Mouse (Mus musculus) gastrocnemius, adult 2 months (tissue): Measurements from ENCODE around the gene Crabp1. TPM values are rescaled to one million over a fixed set of nuclear protein-coding genes. Genes with fewer than 3 reads are reported as not detected.

Source experiments
- DNase-seq: peaks from one replicate; pipeline ENCODE4 v3.0.0; 2022
- H3K27ac ChIP-seq: fragments of 200-600 bp; 2 replicates; pipeline ENCODE4 v1.8.1; 2022; ENCODE audit warnings: mild to moderate bottlenecking
- H3K4me3 ChIP-seq: fragments of 200-600 bp; 2 replicates; pipeline ENCODE4 v1.8.1; 2022; ENCODE audit warnings: mild to moderate bottlenecking, moderate library complexity
- CTCF ChIP-seq: fragments of 200-600 bp; IDR thresholded peaks from 2 replicates; pipeline ENCODE4 v1.8.1; 2022; ENCODE audit warnings: antibody characterized with exemption, mild to moderate bottlenecking, moderate library complexity
- intact Hi-C: fragments of 180-260 bp; cut with DNase I; formaldehyde crosslinking; loops from one replicate; pipeline ENCODE4 v1.15.1; 2025
- total RNA-seq, 2 experiments: library from RNA; stranded (reverse); gene quantifications; 2 replicates each; pipeline ENCODE4 v1.2.3; 2021

Gene Crabp1
- total RNA-seq, 2 experiments from 2014 or later, result 2.2 TPM; not detected in 1

- H3K27ac ChIP-seq, result no peak overlapping the region
- DNase-seq, result no peak
- intact Hi-C loops, result no loop called here
Observed at GRCm38 (mm10) chr9:54745740-54746370, 18.7 kb upstream of the Crabp1 start.

GRCm38 (mm10) chr9:54750215-54750981 lies 14.2 kb upstream of the Crabp1 start:
- Histone ChIP-seq H3K27ac (no peak overlapping the region), H3K4me3 (no peak overlapping the region)
- no peak for TF ChIP-seq CTCF
- intact Hi-C loops, result no loop called here
- DNase-seq, result no peak

More at GRCm38 (mm10) chr9:54745740-54746370, 18.7 kb upstream of the Crabp1 start:
- no peak overlapping the region for H3K4me3 ChIP-seq
- TF ChIP-seq CTCF, result no peak

DNA sequence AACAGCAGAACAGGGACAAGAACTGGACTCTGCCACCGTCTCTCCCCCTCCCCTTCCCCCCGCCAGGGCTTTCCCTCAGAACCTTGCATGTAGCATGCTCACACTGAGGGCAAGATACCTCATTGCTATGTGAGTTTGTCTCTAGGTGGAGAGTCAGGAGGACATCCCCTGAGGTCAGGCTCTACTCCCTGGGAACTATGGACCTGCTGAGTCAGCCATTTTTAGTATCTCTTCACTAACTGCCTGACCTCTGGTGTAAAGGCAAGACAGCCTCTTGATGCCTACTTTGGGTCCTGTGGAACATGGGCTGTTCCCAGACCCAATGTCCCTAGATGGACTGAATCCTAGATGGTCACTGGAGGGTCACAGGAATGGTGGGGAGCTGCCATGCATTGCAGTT lies 12.9 kb upstream of the Crabp1 start:
- intact Hi-C loops, result no loop called here
- TF ChIP-seq CTCF, result no peak
- no peak overlapping the region for H3K27ac ChIP-seq

GRCm38 (mm10) chr9:54752201-54752943 lies 12.2 kb upstream of the Crabp1 start:
- no peak for TF ChIP-seq CTCF
- DNase-seq, result no peak
- Histone ChIP-seq H3K4me3 (no peak overlapping the region), H3K27ac (no peak overlapping the region)
- intact Hi-C loops, result no loop called here

More for the DNA sequence above, 12.9 kb upstream of the Crabp1 start:
- no peak overlapping the region for H3K4me3 ChIP-seq
- DNase-seq, result no peak

GRCm38 (mm10) chr9:54752944-54753295 lies 11.6 kb upstream of the Crabp1 start:
- no peak overlapping the region for H3K27ac ChIP-seq
- no peak for DNase-seq
- TF ChIP-seq CTCF, result no peak
- intact Hi-C loops, result no loop called here
- no peak overlapping the region for H3K4me3 ChIP-seq

DNA sequence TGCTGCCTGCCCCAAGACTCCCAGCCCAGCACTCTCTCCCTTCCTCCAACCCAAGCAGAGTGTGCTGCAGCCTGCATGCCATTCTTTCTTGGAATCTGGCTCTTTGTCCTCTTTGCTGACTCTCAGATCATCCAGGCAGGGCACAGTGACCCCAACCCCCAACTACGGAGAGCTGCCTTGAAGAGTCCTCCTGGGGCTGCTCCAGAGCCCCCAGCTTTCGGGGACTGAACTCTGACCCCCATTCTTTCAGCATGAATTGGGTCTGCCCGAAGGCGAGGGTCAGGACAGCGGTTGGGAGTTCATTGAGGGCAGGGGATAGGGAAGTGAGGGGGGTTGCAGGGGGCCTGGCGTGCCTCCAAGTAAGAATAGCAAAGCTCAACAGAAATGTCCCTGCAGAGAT lies 5.0 kb upstream of the Crabp1 start:
- no peak overlapping the region for H3K27ac ChIP-seq
- TF ChIP-seq CTCF, result no peak
- intact Hi-C loops, result no loop called here
- no peak for DNase-seq
- no peak overlapping the region for H3K4me3 ChIP-seq

DNA sequence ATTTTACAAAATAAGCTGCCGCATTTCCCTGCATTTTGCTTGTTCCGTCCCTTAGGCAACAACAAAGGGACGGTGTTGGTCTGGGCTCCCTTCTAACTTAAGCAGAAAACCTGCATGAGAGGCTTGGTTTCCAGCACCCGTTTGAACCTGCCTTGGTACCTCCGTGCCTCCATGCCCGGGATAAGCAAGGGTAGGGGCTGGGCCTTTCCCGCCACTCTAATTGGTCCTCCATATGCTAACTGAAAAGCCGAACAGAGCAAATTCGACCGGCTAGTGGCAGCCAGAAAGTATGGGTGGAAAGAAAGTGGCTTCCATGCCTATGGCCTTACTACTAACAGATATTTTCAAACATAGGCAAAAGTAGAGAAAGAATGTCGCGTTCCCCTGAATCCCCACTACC lies 457 bp upstream of the Crabp1 start:
- Histone ChIP-seq H3K27ac (no peak overlapping the region), H3K4me3 (no peak overlapping the region)
- intact Hi-C loops, result no loop called here
- TF ChIP-seq CTCF, result no peak
- DNase-seq, result no peak

GRCm38 (mm10) chr9:54765336-54766085 lies 963 bp downstream of the Crabp1 start:
- H3K27ac ChIP-seq, result no peak overlapping the region
- H3K4me3 ChIP-seq, result peak overlapping the region; percentile 59
- intact Hi-C loops, result no loop called here
- no peak for TF ChIP-seq CTCF
- DNase-seq, result no peak

DNA sequence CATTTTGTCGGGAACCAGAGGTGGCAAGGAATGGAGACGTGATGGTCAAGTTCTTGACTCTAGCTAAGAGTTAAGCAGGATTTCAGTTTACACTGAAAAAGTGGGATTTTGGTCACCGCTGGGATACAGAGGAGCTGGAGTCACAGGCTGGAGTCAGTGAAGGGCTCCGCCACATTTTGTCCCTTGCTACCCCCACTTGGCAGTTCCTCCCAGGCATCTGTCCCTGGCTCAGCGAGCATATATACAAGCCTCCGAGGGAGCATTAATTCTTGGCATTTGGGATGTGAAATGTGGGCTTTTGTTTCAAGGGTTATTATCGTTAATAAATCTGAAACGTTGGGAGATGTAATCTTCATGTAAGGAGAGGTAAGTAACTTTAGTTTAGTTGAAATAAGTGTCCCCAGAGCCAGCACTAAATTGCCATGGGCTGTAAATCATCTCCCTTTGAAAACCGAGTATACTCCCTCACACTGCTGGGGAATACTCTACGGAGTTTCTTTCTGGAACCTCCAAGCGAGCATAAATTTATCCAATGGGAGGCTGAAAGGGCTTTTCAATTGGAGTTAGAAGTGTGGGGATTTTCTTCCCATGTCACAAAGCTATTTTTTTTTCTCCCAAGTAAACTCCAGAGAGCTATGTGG lies 5.7 kb downstream of the Crabp1 start:
- intact Hi-C loops, result no loop called here
- no peak for DNase-seq
- Histone ChIP-seq H3K4me3 (no peak overlapping the region), H3K27ac (no peak overlapping the region)
- TF ChIP-seq CTCF, result no peak

DNA sequence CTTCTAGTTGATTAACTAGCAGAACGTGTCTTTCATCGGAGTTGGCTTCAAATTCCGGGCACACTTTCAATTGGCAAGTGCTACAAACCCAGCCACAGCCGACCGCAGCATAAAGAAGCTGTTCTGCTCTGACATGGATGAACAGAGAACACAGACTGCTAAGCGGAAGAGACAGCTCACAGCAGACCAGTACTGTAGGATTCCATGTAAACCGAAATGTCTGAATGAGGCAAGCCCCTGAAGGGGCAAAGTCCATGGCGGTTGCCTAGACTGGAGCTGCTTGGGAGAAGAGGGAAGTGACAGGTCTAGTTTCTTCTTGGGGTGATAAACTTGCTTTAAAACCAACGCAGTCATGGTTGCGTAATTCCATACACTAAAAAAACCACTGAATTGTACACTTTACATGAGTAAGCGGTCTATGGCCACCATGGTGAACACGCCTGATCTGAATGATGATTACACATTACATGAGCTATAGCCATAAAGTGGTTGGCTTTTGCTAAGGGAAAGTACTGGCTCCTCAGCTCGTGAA lies 12.0 kb downstream of the Crabp1 start:
- Histone ChIP-seq H3K27ac (no peak overlapping the region), H3K4me3 (no peak overlapping the region)
- no peak for TF ChIP-seq CTCF
- no peak for DNase-seq
- intact Hi-C loops, result no loop called here

GRCm38 (mm10) chr9:54779280-54779679 lies 14.7 kb downstream of the Crabp1 start:
- Histone ChIP-seq H3K4me3 (no peak overlapping the region), H3K27ac (no peak overlapping the region)
- intact Hi-C loops, result no loop called here
- no peak for TF ChIP-seq CTCF
- no peak for DNase-seq

GRCm38 (mm10) chr9:54782504-54782903 lies 18.0 kb downstream of the Crabp1 start:
- DNase-seq, result no peak
- intact Hi-C loops, result no loop called here
- no peak for TF ChIP-seq CTCF
- Histone ChIP-seq H3K27ac (no peak overlapping the region), H3K4me3 (no peak overlapping the region)
